Mouse (Mus musculus) heart, embryonic 11.5 days (tissue): ENCODE results near the gene Naa50. TPM values are rescaled to one million over a fixed set of nuclear protein-coding genes. Genes with fewer than 3 reads are reported as not detected.

Source experiments
- ATAC-seq: fragments of 200-750 bp; cut with Nextera tagmentation; replicated peaks from 2 replicates; pipeline ENCODE4 v1.8.0; 2017; ENCODE audit warnings: moderate library complexity; ENCODE audit not compliant: insufficient number of reproducible peaks, low FRiP score, low TSS enrichment
- H3K27ac ChIP-seq: fragments of 300-500 bp; sonication (generic); 2 replicates; pipeline ENCODE4 v1.5.1; 2014; ENCODE audit warnings: mild to moderate bottlenecking, low read depth, low read length
- H3K27me3 ChIP-seq: fragments of 300-500 bp; sonication (generic); 2 replicates; pipeline ENCODE4 v1.6.1; 2014; ENCODE audit warnings: mild to moderate bottlenecking, low read length, mixed read lengths; ENCODE audit not compliant: control insufficient read depth, insufficient read depth
- H3K36me3 ChIP-seq: fragments of 300-500 bp; sonication (generic); 2 replicates; pipeline ENCODE4 v1.6.1; 2014; ENCODE audit warnings: mild to moderate bottlenecking, low read length, moderate library complexity, mixed read lengths; ENCODE audit not compliant: control insufficient read depth, insufficient read depth
- H3K4me1 ChIP-seq: fragments of 300-500 bp; sonication (generic); 2 replicates; pipeline ENCODE4 v1.6.1; 2014; ENCODE audit warnings: low read length; ENCODE audit not compliant: control insufficient read depth, insufficient read depth
- H3K4me2 ChIP-seq: fragments of 300-500 bp; sonication (generic); 2 replicates; pipeline ENCODE4 v1.6.1; 2014; ENCODE audit warnings: mild to moderate bottlenecking, moderate library complexity
- H3K4me3 ChIP-seq: fragments of 300-500 bp; sonication (generic); 2 replicates; pipeline ENCODE4 v1.5.1; 2014; ENCODE audit warnings: low read depth, low read length
- H3K9ac ChIP-seq: fragments of 300-500 bp; sonication (generic); 2 replicates; pipeline ENCODE4 v1.6.1; 2014; ENCODE audit warnings: mild to moderate bottlenecking, low read depth, low read length, moderate library complexity
- H3K9me3 ChIP-seq: fragments of 300-500 bp; sonication (generic); replicated peaks from 2 replicates; pipeline ENCODE4 v1.6.1; 2016; ENCODE audit warnings: low read length; ENCODE audit not compliant: control insufficient read depth
- WGBS: fragments of 180-500 bp; shearing (Covaris S2); extraction: QIAGEN DNeasy Blood & Tissue Kit; methylation state at CpG from one replicate; pipeline ENCODE4 v1.1.7; 2014; ENCODE audit not compliant: insufficient replicate concordance; 5-methylcytosine and 5-hydroxymethylcytosine counted together
- polyA plus RNA-seq: library from polyadenylated mRNA; unstranded; fragments of >200 nt; fragmentation: Nextera tagmentation; extraction: Ambion mirVana; gene quantifications from 2 replicates; pipeline ENCODE4 v1.2.1, GENCODE M21; 2014

Naa50 gene
- polyA plus RNA-seq, 1 experiment from 2014 or later = 58.5 TPM

- WGBS = 82% methylated on average over 6 of the region's 6 CpGs
- no peak overlapping the region for H3K9ac ChIP-seq
- H3K27ac ChIP-seq = no peak overlapping the region
- no peak overlapping the region for H3K4me2 ChIP-seq
- H3K4me3 ChIP-seq = no peak overlapping the region
- H3K4me1 ChIP-seq = no peaks in the 10 kb centered on the region
- peaks cover 2% of the 10 kb centered on the region; the same call in 1 of the 2 replicates for H3K9me3 ChIP-seq
- peaks cover 12% of the 10 kb centered on the region for H3K36me3 ChIP-seq
- H3K27me3 ChIP-seq = no peaks in the 10 kb centered on the region
- no peak for ATAC-seq
These were observed 64.7 kb downstream of the Naa50 start for GRCm38 (mm10) chr16:44204331-44204730.

GRCm38 (mm10) chr16:44205973-44206372, 66.3 kb downstream of the Naa50 start:
- WGBS = 92% methylated on average over 8 of the region's 8 CpGs
- ATAC-seq = no peak
- no peak overlapping the region for H3K4me3 ChIP-seq
- H3K4me1 ChIP-seq = no peaks in the 10 kb centered on the region
- H3K36me3 ChIP-seq = peaks cover 10% of the 10 kb centered on the region
- no peak overlapping the region for H3K4me2 ChIP-seq
- H3K27ac ChIP-seq = no peak overlapping the region
- no peak overlapping the region for H3K9ac ChIP-seq
- H3K9me3 ChIP-seq = peaks cover 2% of the 10 kb centered on the region; the same call in 1 of the 2 replicates
- no peaks in the 10 kb centered on the region for H3K27me3 ChIP-seq

DNA sequence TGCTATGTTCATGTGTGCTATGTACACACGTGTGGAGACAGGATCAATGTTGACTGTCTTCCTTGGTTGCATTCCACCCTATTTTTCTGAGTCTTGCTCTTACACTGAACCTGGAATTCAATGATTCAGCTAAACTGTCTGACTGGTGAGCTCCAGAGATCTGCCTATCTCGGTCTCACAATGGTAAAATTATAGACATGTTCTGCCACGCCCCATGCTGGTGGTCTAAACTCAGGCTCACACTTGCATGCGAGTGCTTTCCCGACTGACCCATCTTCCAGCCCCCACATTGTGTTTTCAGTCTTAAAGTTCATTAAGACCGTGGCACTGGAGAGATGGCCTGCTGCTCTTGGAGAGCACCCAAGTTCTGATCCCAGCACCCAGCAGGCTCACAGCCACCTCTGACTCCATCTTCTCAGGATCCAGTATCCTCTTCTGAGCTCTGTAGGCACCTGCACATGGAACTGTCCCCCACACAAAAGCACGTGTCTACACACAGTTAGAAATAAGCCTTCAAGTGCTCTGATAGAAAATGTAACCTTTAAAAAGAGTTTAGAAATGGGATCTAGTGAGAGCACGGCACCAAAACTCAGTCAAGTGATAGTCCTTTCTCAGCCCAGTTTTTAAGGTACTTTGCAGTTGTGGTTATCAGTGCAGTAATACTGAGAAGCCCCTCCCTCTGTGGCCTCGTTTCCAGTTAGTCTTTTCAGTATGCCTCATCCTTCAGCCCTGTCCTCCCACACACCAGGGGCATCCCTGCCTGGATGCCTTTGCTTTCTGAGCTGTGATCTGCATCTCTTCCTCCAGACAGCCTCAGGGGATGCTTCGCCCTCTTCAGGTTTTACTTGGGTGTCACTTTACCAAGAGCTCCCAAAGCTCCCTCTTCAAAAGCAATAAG, 70.8 kb downstream of the Naa50 start:
- Histone ChIP-seq H3K36me3 (peaks cover 7% of the 10 kb centered on the region), H3K9ac (no peak overlapping the region), H3K4me1 (no peaks in the 10 kb centered on the region), H3K4me2 (no peak overlapping the region), H3K27ac (no peak overlapping the region), H3K9me3 (no peaks in the 10 kb centered on the region), H3K4me3 (no peak overlapping the region), H3K27me3 (no peaks in the 10 kb centered on the region)
- 78% methylated on average over 10 of the region's 10 CpGs for WGBS
- ATAC-seq = no peak

GRCm38 (mm10) chr16:44211054-44211414, 71.4 kb downstream of the Naa50 start:
- no peak overlapping the region for H3K27ac ChIP-seq
- no peaks in the 10 kb centered on the region for H3K27me3 ChIP-seq
- H3K9me3 ChIP-seq = no peaks in the 10 kb centered on the region
- 93% methylated on average over 1 of the region's 1 CpGs for WGBS
- H3K4me2 ChIP-seq = no peak overlapping the region
- no peak for ATAC-seq
- no peaks in the 10 kb centered on the region for H3K4me1 ChIP-seq
- peaks cover 13% of the 10 kb centered on the region for H3K36me3 ChIP-seq
- no peak overlapping the region for H3K9ac ChIP-seq
- no peak overlapping the region for H3K4me3 ChIP-seq

DNA sequence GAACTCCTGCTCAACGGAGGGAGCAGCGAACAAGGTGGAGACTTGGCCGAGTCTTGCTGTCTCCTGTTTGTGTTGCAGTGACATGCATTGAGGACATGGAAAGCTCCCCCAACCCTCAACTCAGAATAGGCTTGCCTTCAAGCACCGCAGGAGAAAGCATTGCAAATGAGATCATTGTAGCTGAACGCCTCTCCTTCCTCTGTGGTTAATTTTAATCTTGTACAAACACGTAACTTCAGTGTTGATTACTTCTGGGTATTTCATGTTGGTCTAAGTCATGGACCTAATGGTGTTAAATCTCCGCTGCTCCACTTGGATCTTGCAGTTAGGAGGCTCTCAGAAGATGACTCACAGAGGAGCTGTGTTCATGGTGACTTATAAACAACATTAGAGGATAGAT, 73.1 kb downstream of the Naa50 start:
- Histone ChIP-seq H3K36me3 (peaks cover 24% of the 10 kb centered on the region), H3K9me3 (no peaks in the 10 kb centered on the region), H3K27ac (no peak overlapping the region), H3K27me3 (no peaks in the 10 kb centered on the region), H3K9ac (no peak overlapping the region), H3K4me3 (no peak overlapping the region), H3K4me2 (no peak overlapping the region), H3K4me1 (no peaks in the 10 kb centered on the region; the same call in 1 of the 2 replicates)
- 90% methylated on average over 7 of the region's 7 CpGs for WGBS
- no peak for ATAC-seq

Other genes with a start within 250 kb of the Naa50 start
- 19.1 and 24.7 TPM in 2 replicates for gene Qtrt2, start 213.0 kb upstream of the Naa50 start, polyA plus RNA-seq
- gene Zdhhc23, start 160.0 kb upstream of the Naa50 start, polyA plus RNA-seq = 1.0 and 1.3 TPM in 2 replicates
- 6.3 and 10.4 TPM in 2 replicates for gene Gramd1c, start 76.5 kb upstream of the Naa50 start, polyA plus RNA-seq
- gene Atp6v1a, start 125 bp upstream of the Naa50 start, polyA plus RNA-seq = 47.0 and 53.6 TPM in 2 replicates
- gene Usf3, start 33.4 kb downstream of the Naa50 start, polyA plus RNA-seq = 4.2 TPM in 2 replicates
- gene Sidt1, start 193.4 kb downstream of the Naa50 start, polyA plus RNA-seq = not detected in 2 replicates
- 19.9 and 20.4 TPM in 2 replicates for gene Spice1, start 207.3 kb downstream of the Naa50 start, polyA plus RNA-seq